Mouse (Mus musculus) CH12F3 (cell line): Measurements from ENCODE around the gene Ndufv1.
"Not testable (repeated sequence)": the region's sequence is repeated elsewhere in the genome, so short reads cannot be mapped to it uniquely, and the experiment has no call there.

ENCODE experiments used
- in situ Hi-C: fragments of 300-500 bp; cut with MboI; formaldehyde crosslinking; loops from 2 replicates; pipeline ENCODE4 v1.14.3; 2020; ENCODE audit warnings: low sequenced_read_pairs

The Ndufv1 gene

DNA sequence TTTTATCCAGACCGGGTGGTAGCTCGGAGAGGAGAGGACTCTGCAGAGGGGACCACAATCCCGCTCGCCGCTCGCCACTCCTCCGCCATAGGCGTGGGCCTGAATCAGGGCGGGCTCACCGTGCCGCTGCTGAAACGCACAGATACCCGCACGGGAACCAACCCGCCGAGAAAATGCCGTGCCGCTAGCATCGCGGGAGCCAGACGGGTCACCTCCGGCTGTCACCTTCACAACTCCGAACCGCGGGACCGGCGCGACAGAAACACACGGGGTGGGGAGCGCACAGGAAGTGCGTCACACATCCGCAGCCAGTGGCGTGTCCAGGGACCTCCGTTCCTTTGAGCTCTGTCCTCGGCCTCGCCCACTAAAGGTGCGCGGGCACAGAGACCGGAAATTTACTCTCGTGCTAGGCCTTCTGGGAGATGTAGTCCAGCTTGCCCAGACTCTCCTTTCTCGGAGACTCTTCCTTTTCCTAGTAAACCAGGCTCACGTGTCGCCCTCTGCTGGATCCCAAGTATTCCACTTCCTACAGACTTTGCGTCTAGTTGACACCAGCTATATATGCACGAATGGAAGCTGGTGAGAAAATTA lies at the start of gene Ndufv1:
Gene Ndufv1 (minus strand): TSS at position 375 of the 591 bp plus-strand sequence.
- in situ Hi-C loops = no loop called here

DNA sequence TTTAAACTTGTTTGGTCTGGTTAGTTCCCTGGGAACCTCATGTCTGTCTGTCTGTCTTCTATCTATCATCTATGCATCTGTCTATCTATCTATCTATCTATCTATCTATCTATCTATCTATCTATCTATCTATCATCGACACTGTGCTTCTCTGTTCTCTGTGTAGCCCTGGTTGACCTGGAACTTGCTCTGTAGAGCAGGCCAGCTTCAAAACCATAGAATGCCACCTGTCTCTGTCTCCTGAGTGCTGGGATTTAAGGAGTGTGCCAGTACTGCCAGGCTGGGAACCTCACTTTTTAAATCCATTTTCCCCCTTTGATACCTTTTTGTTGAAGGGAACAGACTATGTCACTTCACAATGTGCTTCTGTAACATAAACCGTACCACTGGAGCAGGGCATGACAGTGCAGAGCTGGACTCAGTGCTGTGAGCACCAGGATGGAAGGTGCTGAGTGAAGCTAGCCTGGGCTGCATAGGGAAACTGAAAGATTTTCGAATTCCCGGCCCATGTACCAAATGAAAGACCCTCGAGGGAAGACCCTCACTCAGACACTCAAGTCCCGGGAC lies 48.4 kb upstream of the Ndufv1 start:
- in situ Hi-C loops = no loop called here

DNA sequence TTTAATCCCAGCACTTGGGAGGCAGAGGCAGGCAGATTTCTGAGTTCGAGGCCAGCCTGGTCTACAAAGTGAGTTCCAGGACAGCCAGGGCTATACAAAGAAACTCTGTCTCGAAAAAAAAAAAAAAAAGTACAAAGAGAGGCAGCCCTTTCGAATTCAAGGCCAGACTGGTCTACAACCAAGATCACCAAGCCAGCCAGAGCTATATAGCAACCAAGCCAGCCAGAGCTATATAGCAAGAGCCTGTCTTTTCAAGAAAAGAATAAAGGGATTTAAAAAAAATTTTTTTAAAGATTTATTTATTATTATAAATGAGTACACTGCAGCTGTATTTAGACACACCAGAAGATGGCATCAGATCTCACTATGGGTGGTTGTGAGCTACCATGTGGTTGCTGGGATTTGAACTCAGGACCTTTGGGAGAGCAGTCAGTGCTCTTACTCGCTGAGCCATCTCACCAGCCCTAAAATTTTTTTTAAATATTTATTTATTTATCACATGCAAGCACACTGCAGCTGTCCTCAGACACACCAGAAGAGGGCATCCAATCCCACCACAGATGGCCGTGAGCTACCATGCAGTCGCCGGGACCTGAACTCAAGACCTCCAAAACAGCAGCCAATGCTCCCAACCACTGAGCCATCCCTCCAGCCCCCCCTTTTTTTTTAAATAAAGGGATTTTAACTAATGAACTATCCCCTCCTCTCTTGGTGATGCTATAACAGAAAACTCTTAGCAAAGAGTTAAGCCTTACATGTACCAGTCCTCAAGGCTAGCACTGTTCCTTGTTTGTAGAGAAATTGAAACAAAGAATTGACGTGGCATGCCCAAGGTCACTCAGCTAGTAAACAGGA lies 47.7 kb upstream of the Ndufv1 start:
- in situ Hi-C loops = not testable (repeated sequence)

DNA sequence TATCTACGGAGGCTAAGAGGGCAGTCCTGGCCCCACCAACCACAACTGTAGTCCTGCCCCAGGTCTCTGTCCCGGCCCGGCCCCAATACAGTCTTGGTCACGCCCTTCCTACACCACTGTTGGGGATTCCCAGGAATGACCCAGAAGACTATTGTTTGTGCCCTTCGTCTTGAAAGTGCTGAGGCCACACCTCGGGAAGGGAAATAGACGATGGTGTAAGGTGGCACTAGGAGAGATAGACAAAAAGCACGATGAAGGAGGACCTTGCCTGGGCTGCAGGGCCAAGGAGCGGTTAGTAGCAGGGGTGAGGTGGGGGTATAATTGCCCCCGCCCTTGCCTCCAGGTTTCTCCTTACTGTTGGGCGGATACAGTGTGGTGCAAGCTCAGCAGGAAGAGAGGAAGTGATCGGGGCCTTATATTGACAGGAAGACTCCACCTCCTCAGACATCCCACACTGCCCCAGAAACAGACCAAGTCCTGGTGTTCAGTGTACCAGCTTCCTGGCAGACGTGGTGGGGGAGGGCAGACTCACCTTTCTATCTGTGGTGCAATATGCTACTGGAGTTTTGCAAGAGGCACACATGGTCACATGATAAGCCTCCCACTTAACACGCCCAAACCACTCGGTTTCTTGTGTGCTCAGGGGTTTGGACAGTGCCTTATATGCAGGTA lies 46.6 kb upstream of the Ndufv1 start, which contains the start of gene Gstp3:
Gene Gstp3 (minus strand): TSS at position 501 of the 672 bp plus-strand sequence.
- in situ Hi-C loops = no loop called here

DNA sequence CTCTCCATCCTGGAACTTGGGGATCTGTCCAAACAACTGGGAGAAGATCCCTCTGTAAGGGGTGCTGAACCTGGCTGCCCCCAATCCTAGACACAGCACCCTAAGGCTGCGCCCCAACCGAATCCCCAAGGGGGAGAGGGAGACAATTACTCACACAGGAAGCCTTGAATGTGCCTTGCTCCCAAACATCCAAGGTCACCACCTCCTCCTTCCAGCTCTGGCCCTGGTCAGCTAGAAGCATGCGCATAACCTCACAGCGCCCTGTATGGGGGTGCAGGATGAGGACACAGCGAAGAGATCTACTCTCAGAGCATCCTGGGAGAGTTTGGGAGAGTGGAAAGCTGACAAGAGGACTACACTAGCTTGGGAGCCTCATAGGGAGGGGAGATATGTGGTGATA lies 46.0 kb upstream of the Ndufv1 start:
- in situ Hi-C loops = no loop called here

DNA sequence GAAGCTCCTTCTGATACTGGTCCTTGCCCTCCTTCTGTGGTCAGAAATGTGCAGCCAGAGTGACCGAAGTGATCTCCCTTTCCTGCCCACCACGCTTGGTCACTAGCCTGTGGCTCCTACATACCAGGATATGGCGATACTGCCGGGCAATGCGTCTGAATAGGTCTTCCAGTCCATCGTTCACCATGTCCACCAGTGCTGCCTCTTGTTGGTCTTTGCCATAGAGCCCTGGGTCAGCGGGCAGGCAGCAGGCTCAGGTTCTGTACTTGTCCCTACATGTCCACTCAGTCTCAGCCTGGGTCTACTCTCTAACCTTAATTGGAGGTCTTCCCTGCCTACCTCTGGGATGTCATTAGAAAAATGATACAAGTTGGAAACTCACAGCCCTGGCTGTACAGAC lies 45.4 kb upstream of the Ndufv1 start:
- in situ Hi-C loops = no loop called here

DNA sequence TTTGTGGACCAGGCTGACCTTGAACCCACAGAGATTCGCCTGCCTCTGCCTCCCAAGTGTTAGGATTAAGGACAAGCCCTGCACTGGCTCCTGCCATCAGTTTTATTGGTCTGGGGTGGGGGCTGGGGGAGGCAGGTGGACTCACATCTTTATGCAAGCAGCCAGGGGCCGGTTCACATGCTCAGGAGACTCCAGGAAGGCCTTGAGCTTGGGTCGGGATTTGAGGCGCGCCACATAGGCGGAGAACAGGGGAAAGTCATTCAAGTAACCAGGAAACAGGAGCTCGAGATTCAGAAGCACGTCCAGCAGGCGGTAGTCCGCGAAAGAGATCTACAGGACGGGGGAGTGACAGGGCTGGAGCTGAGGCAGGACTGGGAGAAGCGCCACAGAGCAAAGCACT lies 44.8 kb upstream of the Ndufv1 start:
- in situ Hi-C loops = no loop called here

DNA sequence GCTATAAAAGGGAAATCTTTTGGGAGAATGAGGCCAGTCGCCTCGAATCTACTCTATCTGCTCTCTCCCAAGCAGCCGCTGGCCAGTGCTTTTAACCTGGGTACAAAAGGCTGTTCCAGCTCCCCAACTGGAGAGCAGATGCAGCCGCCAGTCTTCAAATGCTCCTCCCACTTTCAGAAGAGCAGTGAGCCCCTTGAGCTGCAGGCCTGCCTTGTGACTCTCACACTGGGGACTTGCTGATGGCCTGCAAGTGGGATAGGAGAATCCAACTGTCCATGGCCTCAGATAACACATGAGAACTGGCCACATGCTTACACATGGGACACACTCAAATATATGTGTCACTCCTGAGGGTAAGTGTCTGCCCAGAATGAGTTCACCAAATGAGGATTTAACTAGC lies 44.1 kb upstream of the Ndufv1 start:
- in situ Hi-C loops = no loop called here

DNA sequence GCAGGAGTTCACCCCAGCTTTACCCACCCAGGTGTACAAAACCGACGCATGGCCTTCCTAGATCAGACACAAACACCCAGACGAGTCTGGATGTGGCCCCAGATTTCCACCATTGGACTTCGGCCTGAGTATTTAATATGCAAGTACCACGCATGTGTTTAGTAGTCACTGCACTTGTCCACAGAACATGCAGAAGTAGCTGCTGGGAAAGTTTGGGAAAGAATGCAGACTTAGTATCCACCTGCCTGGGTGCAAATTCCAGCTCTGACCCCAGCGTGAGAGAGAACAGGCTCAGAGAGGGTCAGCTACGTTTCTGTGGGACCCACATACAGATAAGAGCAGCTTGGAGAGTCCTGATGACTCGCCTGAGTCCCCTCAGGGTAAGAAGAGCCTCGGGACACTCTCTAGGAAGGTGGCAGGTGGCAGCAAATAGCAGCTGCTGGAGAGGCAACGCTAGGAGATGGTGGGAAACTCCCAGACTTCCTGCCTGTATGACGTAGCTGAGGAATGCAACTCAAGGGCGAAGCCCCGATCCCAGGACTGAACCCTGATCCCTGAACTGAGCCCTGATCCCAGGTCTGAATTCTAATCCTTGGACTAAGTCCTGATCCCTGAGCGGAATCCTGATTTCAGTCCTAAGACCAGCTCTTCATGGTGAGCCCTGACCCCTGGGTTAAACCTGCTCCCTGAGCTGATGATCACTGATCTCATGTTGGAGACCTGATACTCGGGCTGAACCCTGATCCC lies 43.5 kb upstream of the Ndufv1 start:
- in situ Hi-C loops = no loop called here

DNA sequence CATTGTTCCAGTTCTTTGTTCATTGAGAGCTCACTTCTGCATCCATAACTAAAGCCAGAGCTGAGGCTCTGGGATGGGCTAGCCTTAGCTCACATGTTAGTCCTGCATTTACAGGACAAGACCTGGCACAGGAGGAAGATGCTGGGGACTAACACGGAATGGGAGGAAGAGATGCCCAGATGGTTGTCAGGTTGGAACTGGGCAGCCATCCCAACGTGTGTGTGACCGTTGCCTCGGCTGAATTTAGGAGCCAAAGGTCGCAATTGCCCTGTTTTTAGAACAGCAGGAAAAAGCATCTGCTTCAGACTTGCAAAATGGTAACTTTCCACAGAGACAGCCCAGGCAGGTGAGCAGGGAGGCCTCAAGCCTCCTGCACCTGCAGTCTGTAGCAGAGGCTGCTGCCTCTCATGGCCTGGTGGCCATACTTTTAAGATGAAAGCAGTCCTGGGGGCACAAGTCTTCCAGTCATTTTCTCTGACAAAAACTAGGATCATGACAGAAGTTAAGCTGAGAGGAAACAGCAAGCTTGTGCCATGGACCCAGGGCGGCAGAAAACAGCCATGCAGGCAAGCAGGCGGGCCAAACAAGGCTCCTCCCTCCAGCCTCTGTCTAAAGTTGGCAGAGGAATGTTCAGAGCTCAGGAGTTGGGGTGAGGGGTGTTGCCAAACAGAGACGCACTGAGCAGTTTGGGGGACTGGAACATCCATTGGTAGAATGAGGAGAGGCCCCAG lies 42.8 kb upstream of the Ndufv1 start:
- in situ Hi-C loops = no loop called here

DNA sequence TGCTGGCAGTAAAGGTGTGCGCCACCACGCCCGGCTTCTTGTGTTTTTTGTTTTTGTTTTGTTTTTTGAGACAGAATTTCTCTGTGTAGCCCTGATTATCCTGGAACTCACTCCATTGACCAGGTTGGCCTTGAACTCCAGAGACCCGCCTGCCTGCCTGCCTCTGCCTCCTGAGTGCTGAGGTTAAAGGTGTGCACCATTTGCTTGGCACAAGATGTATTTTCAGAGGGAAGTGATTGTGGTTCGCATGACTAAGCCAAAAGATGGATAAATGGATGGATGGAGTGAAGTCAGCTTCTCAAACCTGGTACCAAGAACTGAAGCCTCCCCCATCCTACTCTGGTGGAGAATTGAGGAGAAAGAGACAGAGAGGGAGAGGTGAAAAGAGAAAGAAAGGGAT lies 42.0 kb upstream of the Ndufv1 start:
- in situ Hi-C loops = no loop called here

DNA sequence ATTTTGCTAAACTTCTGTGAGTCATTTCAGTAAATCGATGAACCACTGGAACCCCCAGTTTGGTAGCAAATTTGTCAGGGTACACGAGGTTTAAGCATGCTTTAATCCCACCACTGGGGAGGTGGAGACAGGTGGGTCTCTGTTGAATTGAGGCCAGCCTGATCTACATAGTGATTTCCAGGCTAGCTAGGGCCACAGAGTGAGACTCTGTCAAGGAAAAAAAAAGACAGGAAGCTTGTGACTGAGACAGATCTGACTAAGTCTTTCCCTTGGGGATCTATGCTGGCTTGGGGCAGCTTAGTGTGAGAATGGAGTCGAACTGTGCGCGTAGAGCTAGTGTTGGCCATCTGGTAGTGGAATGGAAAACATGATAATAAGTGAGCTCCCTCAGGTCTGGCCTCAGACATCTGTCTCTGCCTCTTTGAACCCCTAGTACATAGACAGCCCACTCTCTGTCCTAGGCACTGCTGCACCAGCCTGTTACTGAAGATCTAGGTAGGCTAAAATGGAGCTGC lies 40.0 kb upstream of the Ndufv1 start:
- in situ Hi-C loops = no loop called here

DNA sequence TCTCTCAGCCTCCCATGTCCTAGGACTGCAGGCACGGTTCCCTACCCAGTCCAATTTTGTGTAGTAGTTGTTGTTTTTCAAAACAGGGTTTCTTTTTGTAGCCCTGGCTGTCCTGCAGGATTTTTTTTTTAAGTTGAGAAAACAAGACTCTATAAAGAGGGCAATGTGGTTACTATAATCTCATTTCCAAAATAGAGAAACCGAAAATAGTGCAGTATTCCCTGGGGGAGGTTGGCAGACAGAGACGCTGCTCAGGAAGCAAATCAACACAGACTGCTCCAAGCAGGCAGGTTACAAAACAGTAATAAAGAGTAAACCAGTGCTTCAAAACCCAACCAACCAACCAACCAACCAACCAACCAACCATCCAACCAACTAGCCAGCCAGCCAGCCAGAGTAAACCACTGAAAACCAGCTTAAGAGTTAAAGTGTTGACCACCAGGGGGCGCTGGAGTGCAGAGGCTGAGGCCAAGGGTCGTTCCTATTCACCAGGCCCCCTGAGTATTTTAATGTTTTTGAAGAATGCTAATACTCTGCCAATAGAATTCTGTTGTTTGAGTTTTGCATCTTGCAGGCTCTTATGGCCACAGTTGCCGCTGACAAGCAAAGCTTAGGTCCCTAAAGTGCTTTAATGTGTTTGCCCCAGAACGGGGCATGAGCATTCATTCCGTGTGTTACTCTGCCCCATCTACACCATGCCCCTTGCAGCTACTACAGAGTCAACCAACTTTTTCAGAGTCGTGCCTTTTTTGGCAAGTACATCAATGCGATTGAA lies 39.3 kb upstream of the Ndufv1 start:
- in situ Hi-C loops = no loop called here

DNA sequence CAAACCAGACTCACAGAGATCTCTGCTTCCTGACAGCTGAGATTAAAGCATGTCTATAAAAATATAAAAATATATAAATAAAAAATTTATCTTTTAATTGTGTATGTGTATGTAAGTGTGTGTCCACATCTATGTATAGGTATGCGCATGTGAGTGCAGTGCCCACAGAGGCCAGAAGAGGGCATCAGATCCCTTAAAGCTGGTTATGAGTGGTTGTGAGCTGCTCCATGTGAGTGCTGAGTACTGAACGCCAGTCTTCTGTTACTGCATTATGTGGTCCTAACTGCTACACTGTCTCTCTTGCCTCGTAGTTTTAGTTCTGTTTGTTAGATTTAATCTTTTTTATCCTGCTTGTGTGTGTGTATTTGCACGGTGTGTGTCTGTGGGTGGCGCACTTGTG lies 38.4 kb upstream of the Ndufv1 start:
- in situ Hi-C loops = no loop called here

DNA sequence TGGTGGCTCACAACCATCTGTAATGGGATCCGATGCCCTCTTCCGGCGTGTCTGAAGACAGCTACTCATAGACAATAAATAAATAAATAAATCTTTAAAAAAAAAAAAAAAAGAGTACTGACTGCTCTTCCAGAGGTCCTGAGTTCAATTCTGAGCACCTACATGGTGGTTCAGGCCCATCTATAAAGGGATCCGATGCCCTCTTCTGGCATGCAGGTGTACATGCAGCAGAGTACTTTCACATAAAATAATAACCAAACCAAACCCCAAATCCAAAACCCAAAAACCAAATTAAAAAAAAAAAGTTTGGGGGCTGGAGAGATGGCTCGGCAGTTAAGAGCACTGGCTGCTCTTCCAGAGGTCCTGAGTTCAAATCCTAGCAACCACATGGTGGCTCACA lies 36.5 kb upstream of the Ndufv1 start:
- in situ Hi-C loops = not testable (repeated sequence)

DNA sequence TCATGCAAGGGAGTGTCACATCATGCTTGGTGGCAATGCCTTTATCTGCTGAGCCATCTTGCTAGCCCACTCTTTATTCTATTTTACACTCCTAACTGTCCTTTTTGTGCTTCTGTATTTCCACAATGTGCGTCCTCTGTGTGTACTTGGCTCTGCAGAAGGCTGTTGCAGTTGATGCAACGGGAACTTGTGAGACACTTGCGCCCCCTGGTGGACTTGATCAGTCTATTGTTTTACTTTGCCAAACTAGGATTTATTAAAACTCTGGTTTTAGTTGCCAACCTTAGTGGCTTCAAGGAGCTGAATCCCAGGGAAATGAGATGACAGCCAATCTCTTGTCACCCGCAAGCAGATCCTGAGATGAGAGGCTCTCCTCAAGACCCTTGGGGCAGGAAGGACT lies 35.3 kb upstream of the Ndufv1 start:
- in situ Hi-C loops = no loop called here

DNA sequence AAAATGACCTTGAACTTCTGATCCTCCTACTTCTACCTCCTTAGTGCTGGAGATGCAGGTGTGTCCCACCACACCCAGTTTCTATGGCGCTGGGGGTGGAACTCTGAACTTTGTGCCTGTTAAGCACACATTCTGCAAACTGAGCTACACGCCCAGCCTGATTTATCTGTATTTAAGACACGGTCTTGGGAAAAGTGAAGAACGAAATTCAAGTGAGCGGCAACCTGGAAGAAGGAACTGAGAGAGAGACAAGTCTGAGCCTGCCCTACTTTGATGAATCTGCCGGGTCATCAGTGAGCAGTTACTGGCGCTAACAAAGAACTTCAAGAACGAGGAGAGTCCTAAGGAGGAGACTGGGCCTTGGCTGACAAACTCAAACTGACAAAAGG lies 34.3 kb upstream of the Ndufv1 start:
- in situ Hi-C loops = no loop called here

DNA sequence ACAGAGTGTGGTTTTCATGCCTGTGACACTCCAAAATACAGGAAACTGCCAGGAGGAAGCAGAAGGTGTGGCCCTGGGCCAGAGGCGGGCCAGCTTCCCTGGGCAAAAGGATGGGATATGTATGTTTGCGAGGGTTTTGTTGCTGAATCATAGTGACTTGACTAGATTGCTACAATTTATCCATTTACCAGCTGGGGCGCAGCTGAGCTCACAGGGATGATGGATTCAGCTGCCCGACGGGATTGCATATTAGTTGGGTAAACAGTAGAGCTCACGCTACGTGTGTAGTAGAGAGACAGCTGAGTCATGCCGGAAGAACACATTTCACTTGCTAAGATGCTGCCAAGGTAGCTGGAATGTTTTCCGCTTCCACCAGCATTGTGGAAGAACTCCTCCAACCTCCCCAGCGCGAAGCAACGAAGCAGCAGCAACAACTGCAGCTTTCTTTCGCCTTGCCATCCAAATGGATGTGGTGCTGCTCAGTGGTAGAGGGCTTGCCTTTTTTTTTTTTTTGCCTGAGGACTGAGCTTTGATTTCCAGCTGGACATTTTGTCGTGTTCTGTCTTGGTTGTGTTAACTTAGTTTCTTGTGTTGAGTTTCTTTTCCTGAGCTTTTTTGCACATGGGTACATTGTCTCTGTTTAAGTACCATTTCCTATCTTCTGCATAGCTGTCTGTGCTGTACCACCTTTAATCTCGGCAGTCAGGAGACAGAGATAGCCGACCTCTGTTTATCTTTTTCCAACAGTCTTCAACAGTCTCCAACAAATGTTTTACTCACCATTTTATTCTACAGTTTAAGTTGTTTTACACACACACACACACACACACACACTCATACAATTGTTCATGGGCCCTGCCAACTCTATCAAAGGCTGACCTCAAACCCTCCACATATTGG lies 33.6 kb upstream of the Ndufv1 start, which contains the start of gene Gstp2:
Gene Gstp2 (minus strand): TSS at position 58 of the 900 bp plus-strand sequence.
- in situ Hi-C loops = no loop called here
